Mouse (Mus musculus) intestine, postnatal 0 days (tissue): ENCODE results near the gene A530016L24Rik. TPM values are rescaled to one million over a fixed set of nuclear protein-coding genes. Genes with fewer than 3 reads are reported as not detected.

Experiments used
- ATAC-seq: fragments of 200-750 bp; cut with Nextera tagmentation; 2 replicates; pipeline ENCODE4 v1.8.0; 2017; ENCODE audit warnings: mild to moderate bottlenecking, moderate TSS enrichment, moderate library complexity
- H3K27ac ChIP-seq: fragments of 300-500 bp; sonication (generic); 2 replicates; pipeline ENCODE4 v1.5.1; 2014; ENCODE audit warnings: mild to moderate bottlenecking, low read depth, low read length, moderate library complexity
- H3K27me3 ChIP-seq: fragments of 300-500 bp; sonication (generic); replicated peaks from 2 replicates; pipeline ENCODE4 v1.6.1; 2014; ENCODE audit warnings: low read length, mixed read lengths; ENCODE audit not compliant: control insufficient read depth, insufficient read depth
- H3K36me3 ChIP-seq: fragments of 300-500 bp; sonication (generic); 2 replicates; pipeline ENCODE4 v1.6.1; 2014; ENCODE audit warnings: mild to moderate bottlenecking, moderate library complexity; ENCODE audit not compliant: control insufficient read depth, insufficient read depth
- H3K4me1 ChIP-seq: fragments of 300-500 bp; sonication (generic); replicated peaks from 2 replicates; pipeline ENCODE4 v1.6.1; 2014; ENCODE audit warnings: antibody characterized with exemption, low read length, mixed read lengths; ENCODE audit not compliant: control insufficient read depth, insufficient read depth
- H3K4me2 ChIP-seq: fragments of 300-500 bp; sonication (generic); replicated peaks from 2 replicates; pipeline ENCODE4 v1.6.1; 2014; ENCODE audit warnings: low read depth, mild to moderate bottlenecking, moderate library complexity
- H3K4me3 ChIP-seq: fragments of 300-500 bp; sonication (generic); 2 replicates; pipeline ENCODE4 v1.5.1; 2014; ENCODE audit warnings: low read depth, low read length
- H3K9ac ChIP-seq: fragments of 300-500 bp; sonication (generic); 2 replicates; pipeline ENCODE4 v1.6.1; 2014; ENCODE audit warnings: mild to moderate bottlenecking, low read depth, low read length
- H3K9me3 ChIP-seq: fragments of 300-500 bp; sonication (generic); 2 replicates; pipeline ENCODE4 v1.6.1; 2016; ENCODE audit warnings: mixed run types; ENCODE audit not compliant: control insufficient read depth
- CTCF ChIP-seq: sonication (generic); IDR thresholded peaks from 2 replicates; pipeline ENCODE4 v1.5.1; 2016; ENCODE audit warnings: low read depth, mild to moderate bottlenecking, control low read depth, antibody characterized with exemption, moderate library complexity
- WGBS: fragments of 180-500 bp; shearing (Covaris S2); extraction: QIAGEN DNeasy Blood & Tissue Kit; methylation state at CpG from one replicate; pipeline ENCODE4 v1.1.7; 2014; 5-methylcytosine and 5-hydroxymethylcytosine counted together
- polyA plus RNA-seq: library from polyadenylated mRNA; unstranded; fragments of >200 nt; fragmentation: Nextera tagmentation; extraction: Ambion mirVana; gene quantifications from 2 replicates; pipeline ENCODE4 v1.2.1, GENCODE M21; 2015

A530016L24Rik gene
- polyA plus RNA-seq, 1 experiment from 2014 or later, result 0.07 TPM

DNA sequence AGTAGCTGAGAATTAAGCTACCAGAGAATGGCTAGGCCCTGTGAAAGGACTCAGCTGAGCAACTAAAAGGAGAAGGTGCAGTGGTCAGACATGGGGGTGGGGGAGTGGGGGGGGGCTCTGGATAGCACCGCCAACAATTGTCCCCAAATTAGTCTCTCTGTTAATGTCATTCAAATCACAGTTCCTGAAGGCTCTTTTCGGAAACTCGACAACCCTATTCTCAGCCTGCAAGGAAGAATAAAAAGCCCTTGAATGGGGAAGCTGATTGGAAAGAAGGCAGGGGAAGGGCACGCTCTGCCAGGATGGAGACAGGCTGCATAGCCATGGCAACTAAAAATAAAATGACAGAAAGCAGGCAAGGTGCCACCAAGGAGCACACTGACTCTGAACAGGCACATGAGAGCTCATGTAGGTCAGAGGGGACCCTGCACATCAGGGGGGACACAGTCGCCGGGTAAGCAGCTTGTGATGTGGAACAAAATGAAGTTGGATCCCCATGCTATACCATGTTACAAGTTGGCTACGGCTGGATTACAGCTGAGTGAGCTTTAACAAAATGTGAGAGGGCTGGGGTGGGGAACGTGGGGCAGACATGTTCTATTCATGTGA, 52.3 kb downstream of the A530016L24Rik start:
- 79% methylated on average over 8 of the region's 8 CpGs for WGBS
- H3K27ac ChIP-seq, result no peak overlapping the region
- no peaks in the 10 kb centered on the region for H3K27me3 ChIP-seq
- H3K4me2 ChIP-seq, result no peak overlapping the region
- no peak for ATAC-seq
- no peak overlapping the region for H3K9ac ChIP-seq
- H3K4me3 ChIP-seq, result no peak overlapping the region
- no peaks in the 10 kb centered on the region for H3K36me3 ChIP-seq
- TF ChIP-seq CTCF, result no peak
- no peaks in the 10 kb centered on the region for H3K4me1 ChIP-seq
- H3K9me3 ChIP-seq, result no peaks in the 10 kb centered on the region

- no peak; the same call in 1 of the 2 replicates for ATAC-seq
- Histone ChIP-seq H3K9ac (no peak overlapping the region), H3K36me3 (no peaks in the 10 kb centered on the region), H3K27ac (no peak overlapping the region), H3K4me1 (no peaks in the 10 kb centered on the region), H3K4me3 (no peak overlapping the region), H3K27me3 (no peaks in the 10 kb centered on the region), H3K9me3 (no peaks in the 10 kb centered on the region), H3K4me2 (0 out of 2 replicates have a peak overlapping the region, but pooled peaks have one; percentile 24)
- 50% methylated on average over 13 of the region's 13 CpGs for WGBS
- no peak for TF ChIP-seq CTCF
Observed at GRCm38 (mm10) chr12:112542257-112542919, 53.1 kb downstream of the A530016L24Rik start.

GRCm38 (mm10) chr12:112542920-112543300, 53.7 kb downstream of the A530016L24Rik start:
- Histone ChIP-seq H3K9ac (no peak overlapping the region), H3K4me2 (0 out of 2 replicates have a peak overlapping the region, but pooled peaks have one; percentile 24), H3K27me3 (no peaks in the 10 kb centered on the region), H3K27ac (no peak overlapping the region), H3K36me3 (no peaks in the 10 kb centered on the region), H3K9me3 (no peaks in the 10 kb centered on the region), H3K4me3 (no peak overlapping the region), H3K4me1 (no peaks in the 10 kb centered on the region)
- peak; percentile 98 for TF ChIP-seq CTCF
- peak; percentile 52 for ATAC-seq
- WGBS, result 2% methylated on average over 11 of the region's 11 CpGs

- no peak overlapping the region for H3K9ac ChIP-seq
- H3K27me3 ChIP-seq, result no peaks in the 10 kb centered on the region
- no peak overlapping the region for H3K4me2 ChIP-seq
- H3K4me3 ChIP-seq, result no peak overlapping the region
- no peak overlapping the region for H3K27ac ChIP-seq
- no peaks in the 10 kb centered on the region for H3K9me3 ChIP-seq
- ATAC-seq, result no peak
- 66% methylated on average over 9 of the region's 9 CpGs for WGBS
- H3K36me3 ChIP-seq, result no peaks in the 10 kb centered on the region
- H3K4me1 ChIP-seq, result no peaks in the 10 kb centered on the region
- no peak for TF ChIP-seq CTCF
Observed at GRCm38 (mm10) chr12:112543941-112544340, 54.7 kb downstream of the A530016L24Rik start.

DNA sequence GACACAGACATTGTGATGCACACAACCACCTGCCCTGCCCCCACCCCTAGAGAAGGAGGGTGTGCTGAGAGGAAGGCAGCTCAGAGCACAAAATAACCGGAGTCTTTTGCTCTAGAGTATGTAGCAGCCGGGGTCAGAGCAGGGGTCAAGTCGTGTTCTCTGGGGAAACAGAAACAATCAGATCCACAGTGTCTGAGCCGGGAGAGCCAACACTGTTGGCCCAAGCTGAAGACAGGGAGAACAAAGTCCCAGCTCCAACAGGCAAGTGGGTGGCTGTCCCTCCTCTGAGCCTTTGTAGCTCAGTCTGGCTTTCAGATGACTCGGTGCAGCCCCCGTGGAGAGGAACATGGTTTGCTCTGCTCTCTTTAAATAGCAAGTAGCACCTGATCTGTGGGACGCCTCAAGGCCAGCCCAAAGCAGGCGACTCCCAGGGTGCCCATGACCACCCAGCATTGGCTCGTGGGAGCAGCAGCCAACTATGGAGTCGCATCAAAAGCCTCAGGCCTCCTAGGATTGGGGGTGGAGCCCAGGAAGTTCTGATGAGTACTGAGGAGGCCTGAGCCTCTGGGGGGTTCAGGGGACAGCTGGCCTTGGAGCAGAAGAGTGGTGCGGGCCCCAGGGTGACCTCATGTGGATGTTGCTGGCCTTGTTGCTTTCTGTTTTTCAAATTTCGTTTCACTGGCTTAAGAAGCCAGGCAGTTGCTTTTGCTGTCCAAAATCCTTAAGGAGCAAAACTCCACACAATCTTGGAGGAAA, 55.9 kb downstream of the A530016L24Rik start:
- Histone ChIP-seq H3K9me3 (no peaks in the 10 kb centered on the region), H3K9ac (no peak overlapping the region), H3K36me3 (no peaks in the 10 kb centered on the region), H3K4me3 (no peak overlapping the region), H3K27ac (no peak overlapping the region), H3K27me3 (no peaks in the 10 kb centered on the region), H3K4me2 (no peak overlapping the region), H3K4me1 (no peaks in the 10 kb centered on the region)
- ATAC-seq, result no peak
- TF ChIP-seq CTCF, result no peak
- 51% methylated on average over 12 of the region's 12 CpGs for WGBS

DNA sequence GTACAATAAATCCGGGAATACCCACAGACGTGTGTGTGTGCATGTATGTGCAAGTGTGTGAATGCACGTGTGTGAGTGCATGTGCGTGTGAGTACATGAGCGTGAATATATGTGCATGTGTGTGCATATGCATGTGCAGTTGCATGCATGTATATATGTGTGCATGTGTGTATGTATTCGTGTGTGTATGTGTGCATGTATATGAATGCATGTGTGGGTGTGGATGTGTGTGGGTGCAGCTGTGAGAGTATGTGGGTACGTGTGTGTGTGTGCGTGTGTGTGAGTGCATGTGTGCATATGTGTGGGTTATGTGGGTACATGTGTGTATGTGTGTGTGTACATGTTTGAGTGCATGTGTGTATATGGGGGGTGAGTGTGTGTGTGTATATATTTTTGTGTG, 56.9 kb downstream of the A530016L24Rik start:
- Histone ChIP-seq H3K4me3 (no peak overlapping the region), H3K4me2 (no peak overlapping the region), H3K9ac (no peak overlapping the region), H3K9me3 (no peaks in the 10 kb centered on the region), H3K36me3 (no peaks in the 10 kb centered on the region), H3K27ac (no peak overlapping the region), H3K4me1 (no peaks in the 10 kb centered on the region), H3K27me3 (no peaks in the 10 kb centered on the region)
- ATAC-seq, result no peak
- 92% methylated on average over 8 of the region's 8 CpGs for WGBS
- TF ChIP-seq CTCF, result no peak
